Mouse (Mus musculus): ENCODE results near the gene Rplp1. TPM values are rescaled to one million over a fixed set of nuclear protein-coding genes. Genes with fewer than 3 reads are reported as not detected.
A peak's percentile ranks its signal among the peaks of the same experiment; 100 is the strongest.

Rplp1 gene
- 1,000 to 10,000 TPM; 1,323 to 1,423 TPM for total RNA-seq (2021)
- long read RNA-seq, experiment 1, transcript Rplp1-201 (3 exons, 499 nt) = major isoform, 97 of 100 reads
- long read RNA-seq, experiment 1, partial matches to known transcripts = 3 of 100 reads
- long read RNA-seq, experiment 1, other reads (novel, unspliced or antisense) = 0 of 100 reads
- long read RNA-seq, experiment 2, transcript Rplp1-201 (3 exons, 499 nt) = major isoform, 236 of 248 reads
- long read RNA-seq, experiment 2, partial matches to known transcripts = 10 of 248 reads
- long read RNA-seq, experiment 2, other reads (novel, unspliced or antisense) = 2 of 248 reads

- DNase-seq (ENCODE audit: low spot score in 2 of 2) = peak; percentile 94 to 98
Observed at GRCm38 (mm10) chr9:61914203-61914916, at the start of gene Rplp1. Rplp1 (minus strand) TSS chr9:61914542.

- DNase-seq (ENCODE audit: low spot score in 2 of 2) = no peak
Observed at GRCm38 (mm10) chr9:61963356-61963755, 49.0 kb upstream of the Rplp1 start.

- DNase-seq (ENCODE audit: low spot score in 2 of 2) = no peak
Observed at GRCm38 (mm10) chr9:61961181-61961580, 46.8 kb upstream of the Rplp1 start.

DNA sequence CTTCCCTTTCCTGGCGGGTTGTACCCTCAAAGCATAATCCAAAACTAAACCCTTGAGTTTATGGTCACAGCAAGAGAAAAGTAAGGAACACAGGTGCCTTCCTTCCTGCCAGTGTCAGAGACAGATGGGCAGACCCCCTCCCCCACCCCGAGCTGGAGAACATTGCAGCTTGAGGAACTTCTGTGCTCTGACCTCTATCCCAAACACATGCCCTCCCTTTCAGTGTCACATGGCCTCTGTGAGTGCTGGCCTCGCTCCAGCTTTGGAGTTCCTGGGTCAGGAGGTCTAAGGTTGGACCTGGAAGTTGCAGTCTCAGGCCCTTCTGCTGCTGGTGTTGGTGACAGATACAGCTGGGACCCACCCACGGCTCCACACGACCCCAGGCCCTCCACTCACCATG lies 46.4 kb upstream of the Rplp1 start:
- DNase-seq (ENCODE audit: low spot score in 2 of 2) = no peak

DNA sequence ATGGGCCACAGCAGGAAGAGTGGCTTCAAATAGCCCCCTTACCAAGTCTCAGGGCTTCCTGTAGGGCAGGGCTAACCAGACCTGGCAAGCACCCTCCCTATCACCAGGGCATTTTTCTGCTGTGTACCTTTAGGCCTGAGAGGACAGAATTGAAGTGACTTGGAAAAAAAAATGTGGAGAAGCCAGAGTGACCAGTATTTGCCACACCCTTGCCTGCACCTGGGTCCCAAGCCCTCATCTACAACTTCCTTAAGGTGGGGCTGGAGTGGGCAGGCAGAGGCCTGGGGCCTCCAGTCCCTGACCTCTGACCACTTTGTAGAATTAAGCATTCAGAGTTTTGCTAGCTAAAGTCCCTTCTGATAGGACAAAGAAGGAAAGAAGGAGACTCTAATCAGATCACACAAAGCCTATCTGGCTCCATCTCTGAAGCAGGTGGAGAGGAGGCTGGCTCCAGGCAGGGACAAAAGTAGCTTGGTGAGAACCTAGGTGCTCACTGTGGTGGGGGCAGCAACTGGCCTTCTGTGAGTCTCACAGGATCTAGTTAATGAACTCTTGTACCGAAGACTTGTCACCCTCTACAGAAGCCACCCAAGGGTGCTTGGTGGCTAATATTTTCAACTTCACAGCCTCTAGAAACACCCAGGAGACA lies 45.7 kb upstream of the Rplp1 start:
- DNase-seq (ENCODE audit: low spot score in 2 of 2) = no peak

DNA sequence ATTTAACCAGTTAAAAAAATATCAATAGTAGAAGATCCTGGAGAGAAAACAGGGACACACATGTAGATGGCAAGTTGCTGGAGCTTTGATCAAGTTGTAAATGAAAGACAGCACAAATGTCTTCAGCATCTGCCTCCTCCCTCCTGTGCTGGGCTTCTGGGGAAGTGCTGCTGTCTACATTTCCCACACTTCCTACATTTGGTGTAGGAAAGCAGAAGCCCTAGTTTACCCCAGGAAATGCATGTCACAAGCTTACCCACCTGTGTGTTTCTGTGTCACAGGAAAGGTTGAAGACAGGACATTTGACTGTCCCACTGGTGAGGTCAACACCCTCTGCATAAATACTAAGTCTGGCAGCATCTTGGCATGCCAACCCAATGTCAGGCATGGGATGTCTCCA lies 40.4 kb upstream of the Rplp1 start:
- no peak for DNase-seq (ENCODE audit: low spot score in 2 of 2)

DNA sequence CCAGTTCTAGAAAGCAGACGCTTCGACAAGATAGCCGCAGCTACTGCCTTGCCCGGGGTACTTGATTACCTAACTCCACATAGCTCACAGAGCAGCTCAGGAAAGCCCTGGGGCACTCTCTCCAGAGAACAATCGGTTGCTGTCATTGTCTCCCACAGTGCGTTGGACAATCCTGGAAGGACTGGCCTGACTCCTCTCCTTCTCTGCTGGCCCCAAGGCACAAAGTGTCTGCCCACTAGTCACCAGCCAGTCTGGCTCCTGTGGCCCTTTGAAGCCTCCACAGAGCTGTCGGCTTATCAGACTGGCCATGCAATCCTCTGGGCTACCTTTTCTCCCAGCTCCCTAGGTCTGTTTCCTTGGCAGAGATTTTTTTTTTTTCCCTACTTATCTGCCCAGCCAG lies 37.9 kb upstream of the Rplp1 start:
- DNase-seq (ENCODE audit: low spot score in 2 of 2) = no peak

DNA sequence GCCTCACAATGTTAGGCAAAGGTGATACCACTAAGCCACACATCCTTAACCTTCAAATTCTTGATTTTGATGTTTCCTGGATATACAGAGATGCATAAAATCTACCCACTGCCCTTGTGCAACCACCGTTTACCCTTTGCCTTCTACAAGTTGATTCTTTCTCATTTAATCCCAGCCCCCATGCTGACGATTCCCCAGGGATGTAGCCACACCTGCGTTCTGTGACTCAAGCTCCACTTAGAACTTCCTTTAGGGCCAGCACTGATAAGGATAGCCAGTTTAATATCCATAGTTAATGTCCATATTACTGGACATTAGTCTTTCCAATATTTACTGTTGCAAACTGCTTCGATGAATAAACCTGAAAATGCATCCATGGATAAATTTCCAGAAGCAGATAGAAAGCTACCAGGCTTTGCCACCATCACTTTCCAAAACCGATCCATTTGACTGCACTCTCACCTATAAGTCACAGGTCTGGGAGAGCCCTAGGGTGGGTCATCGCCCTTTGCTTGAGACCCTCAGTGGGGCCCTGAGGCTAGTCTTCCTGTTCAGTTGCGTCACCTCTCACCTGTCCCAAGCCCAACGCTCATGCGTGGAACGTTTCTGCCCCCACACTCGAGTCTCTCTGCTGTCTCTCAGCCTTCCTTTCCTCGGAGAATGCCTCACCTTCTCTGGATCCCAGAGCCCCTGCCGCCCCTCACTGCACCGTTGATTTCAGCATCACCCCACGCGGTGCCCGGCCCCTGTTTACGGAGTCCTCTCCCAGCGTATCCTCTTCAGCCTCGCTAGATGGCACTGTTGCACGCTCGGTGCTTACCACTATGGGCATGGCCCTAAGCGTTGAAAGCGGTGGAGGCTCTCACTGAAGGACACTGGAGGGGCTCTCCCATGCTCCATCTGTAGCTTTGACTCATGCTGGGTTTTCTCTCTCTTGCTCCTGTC lies 33.3 kb upstream of the Rplp1 start:
- peak; percentile 71 to 81 for DNase-seq (ENCODE audit: low spot score in 2 of 2)

- DNase-seq (ENCODE audit: low spot score in 2 of 2) = peak; percentile 91 to 94
Observed at GRCm38 (mm10) chr9:61946623-61947401, 32.5 kb upstream of the Rplp1 start, which contains the start of gene Kif23. Kif23 (minus strand) TSS chr9:61946774.

GRCm38 (mm10) chr9:61945973-61946611 lies 31.8 kb upstream of the Rplp1 start:
- DNase-seq (ENCODE audit: low spot score in 2 of 2) = no peak

DNA sequence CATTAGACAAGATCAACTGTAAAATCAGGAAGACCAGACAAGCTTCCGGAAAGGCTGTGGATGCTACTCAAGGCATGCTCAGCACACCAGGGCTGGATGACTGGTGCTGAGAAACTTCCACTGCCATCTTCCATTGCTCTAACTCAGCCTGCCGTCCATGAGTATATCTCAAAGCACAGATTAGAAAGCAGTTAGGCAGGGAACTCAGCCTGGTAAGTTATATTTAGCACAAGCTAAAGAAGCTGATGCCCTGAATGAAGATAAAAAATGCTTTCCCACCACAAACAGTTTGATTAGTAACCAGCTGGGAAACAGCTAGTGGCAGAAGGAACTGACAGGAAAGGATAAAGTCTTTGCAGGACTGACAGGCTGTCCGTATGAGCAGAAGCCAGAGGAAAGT lies 26.7 kb upstream of the Rplp1 start:
- DNase-seq (ENCODE audit: low spot score in 2 of 2) = no peak

GRCm38 (mm10) chr9:61933333-61933732 lies 19.0 kb upstream of the Rplp1 start:
- DNase-seq (ENCODE audit: low spot score in 2 of 2) = no peak

GRCm38 (mm10) chr9:61932009-61932408 lies 17.7 kb upstream of the Rplp1 start:
- no peak for DNase-seq (ENCODE audit: low spot score in 2 of 2)

GRCm38 (mm10) chr9:61925086-61925660 lies 10.8 kb upstream of the Rplp1 start:
- no peak for DNase-seq (ENCODE audit: low spot score in 2 of 2)

DNA sequence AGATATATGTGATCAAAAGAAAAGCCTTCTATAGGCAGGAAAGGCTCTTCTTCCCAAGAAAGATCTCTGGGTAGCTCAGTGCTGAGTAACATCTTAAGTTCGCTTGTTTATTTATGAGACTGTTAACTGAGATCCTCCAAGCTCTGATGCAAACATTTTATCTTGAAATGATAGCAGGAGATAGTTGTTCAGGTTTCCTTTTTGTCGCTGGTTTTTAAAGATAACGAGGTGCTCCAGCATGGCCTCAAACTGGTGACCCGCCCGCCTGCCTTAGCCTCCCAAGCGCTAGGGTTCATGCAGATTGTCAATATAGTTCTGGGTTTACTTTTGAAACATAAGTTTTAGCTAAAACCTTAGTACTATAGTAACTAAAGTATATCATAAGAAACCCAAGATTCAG lies 6.0 kb upstream of the Rplp1 start:
- no peak for DNase-seq (ENCODE audit: low spot score in 2 of 2)

- no peak for DNase-seq (ENCODE audit: low spot score in 2 of 2)
Observed at GRCm38 (mm10) chr9:61919464-61919863, 5.1 kb upstream of the Rplp1 start.

- no peak for DNase-seq (ENCODE audit: low spot score in 2 of 2)
Observed at GRCm38 (mm10) chr9:61917436-61917835, 3.1 kb upstream of the Rplp1 start.

DNA sequence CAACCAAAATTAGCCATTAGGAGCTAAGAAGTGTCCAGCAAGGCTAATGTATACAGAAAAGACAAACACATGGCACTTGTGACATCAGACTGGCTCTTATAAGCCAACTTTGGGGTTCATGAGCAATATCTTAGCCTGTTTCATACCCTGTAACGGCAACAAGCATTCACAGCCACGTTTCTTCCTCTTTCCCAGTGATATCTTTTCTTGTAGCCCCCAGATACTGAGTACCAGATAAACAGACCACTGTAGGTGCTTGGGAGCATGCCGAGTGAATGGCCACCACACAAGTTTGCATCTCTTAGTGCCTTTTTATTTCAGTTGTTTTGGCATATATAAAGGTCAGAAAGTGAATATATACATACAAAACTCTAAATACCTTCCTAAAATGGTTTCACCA lies 2.6 kb upstream of the Rplp1 start:
- DNase-seq (ENCODE audit: low spot score in 2 of 2) = no peak

DNA sequence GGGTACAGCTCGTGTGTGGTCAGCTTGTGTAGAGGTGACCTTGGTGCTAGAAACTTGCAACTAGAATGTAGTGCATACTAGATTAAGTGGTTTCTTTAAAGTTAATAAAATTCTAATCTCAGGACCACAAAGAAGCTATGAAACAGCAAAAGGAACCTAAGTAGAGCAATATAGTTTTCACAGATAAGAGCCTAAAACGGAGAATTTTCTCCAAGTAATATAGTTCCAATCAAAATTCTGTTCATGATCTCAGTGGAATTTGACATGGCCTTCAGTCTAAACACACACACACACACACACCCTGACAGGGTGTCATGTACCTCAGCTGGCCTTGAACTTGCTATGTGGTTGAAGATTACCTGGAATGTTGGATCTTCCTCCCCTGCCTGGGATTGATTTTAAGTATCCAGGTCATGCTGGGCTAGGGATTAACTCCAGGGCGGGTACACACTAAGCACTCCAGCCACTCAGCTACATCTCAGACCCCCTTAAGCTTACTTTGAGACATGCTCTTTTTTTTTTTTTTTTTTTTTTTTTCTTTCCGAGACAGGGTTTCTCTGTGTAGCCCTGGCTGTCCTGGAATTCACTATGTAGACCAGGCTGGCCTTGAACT lies 1.2 kb upstream of the Rplp1 start:
- DNase-seq (ENCODE audit: low spot score in 2 of 2) = no peak
